Mouse (Mus musculus): ENCODE measurements around the gene Olfr16.

Gene Olfr16

GRCm38 (mm10) chr1:172950160-172950559 lies at the start of gene Olfr16:
Olfr16 (plus strand) TSS chr1:172950409.
- in situ Hi-C loops (cut with MseI, MboI) = no loop called here

- in situ Hi-C loops (cut with MseI, MboI) = no loop called here
Observed at GRCm38 (mm10) chr1:172903313-172903712, 46.9 kb upstream of the Olfr16 start.

DNA sequence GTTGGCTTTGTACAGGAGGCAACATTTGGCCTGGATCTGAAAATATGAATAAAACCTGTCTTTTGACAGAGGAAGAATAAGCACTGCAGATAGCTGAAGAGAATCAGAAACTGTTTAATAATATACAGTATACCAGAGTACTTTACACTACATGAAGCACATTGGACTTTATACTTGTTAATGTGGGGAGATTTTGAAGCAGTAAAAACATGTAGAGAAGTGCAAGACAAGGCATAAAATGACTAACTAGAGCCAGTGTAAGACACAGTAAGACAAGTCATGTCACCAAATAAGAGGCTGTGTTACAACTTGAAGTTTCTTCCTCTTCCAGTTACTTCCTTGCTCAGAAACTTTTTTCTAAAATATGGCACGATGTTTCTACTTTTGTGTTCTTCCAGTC lies 33.1 kb upstream of the Olfr16 start:
- in situ Hi-C loops (cut with MseI, MboI) = no loop called here

- in situ Hi-C loops (cut with MseI, MboI) = no loop called here
Observed at GRCm38 (mm10) chr1:172918450-172918849, 31.8 kb upstream of the Olfr16 start.

- in situ Hi-C loops (cut with MseI, MboI) = no loop called here
Observed at GRCm38 (mm10) chr1:172932197-172932596, 18.0 kb upstream of the Olfr16 start.

- in situ Hi-C loops (cut with MseI, MboI) = no loop called here
Observed at GRCm38 (mm10) chr1:172951171-172951720, 1.0 kb downstream of the Olfr16 start.

- in situ Hi-C loops (cut with MseI, MboI) = no loop called here
Observed at GRCm38 (mm10) chr1:172955376-172955775, 5.2 kb downstream of the Olfr16 start.

DNA sequence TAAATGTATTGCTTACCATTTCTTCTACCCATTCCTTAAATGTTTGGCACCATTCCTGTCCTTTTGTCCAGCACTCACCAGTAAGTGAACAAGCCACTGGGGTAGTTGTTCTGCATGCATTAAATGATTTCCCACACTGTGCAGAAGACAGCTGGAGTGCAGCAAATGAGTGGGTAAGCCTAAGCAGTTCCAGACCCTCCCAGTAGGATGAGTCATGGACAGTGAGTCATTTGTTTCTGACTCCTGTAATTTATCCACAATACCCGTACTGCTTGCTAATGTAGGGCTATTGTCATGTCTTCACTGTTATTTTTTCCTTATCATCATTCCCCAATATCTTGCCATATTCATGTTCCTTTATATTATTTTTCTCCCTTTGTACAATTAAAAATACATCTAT lies 10.2 kb downstream of the Olfr16 start:
- in situ Hi-C loops (cut with MseI, MboI) = no loop called here

DNA sequence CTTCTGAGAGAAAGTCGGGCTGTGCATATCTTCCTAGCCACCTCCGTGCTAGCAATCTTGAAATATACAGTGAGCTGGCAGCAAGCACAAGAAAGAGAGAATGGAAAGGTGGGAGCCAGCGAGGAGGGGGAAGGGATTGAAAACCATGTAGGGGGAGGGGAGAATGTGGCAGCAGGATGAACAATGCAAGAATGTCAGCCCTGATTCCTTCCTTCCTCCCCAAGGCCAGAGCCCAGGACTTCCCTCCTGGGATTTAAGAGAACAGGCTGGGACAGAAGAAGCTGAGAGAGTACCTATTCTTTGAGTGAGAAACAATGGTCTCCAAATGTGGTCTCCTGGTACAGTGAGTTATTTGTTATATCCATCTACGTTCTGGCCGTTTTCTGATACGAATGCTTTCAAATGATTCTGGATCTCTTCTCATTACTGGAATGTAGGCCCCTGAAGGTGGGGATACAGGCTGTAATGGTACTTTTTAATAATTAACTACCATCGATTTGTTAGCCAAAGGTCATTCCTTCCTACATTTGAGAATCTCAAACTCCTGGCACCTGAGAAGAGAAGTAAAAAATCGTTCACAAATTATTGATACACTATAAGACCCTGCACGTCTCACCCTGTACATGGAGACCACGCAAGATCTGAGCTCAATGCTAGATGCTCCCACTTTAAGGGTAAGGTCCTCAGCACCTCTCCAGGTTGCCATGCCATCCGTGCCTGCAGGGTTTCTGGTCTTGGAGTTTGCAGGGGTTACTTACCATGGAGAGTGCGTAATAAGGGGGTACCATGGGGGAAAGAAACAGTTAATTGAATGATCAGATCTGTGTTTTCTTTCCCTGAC lies 39.8 kb downstream of the Olfr16 start:
- in situ Hi-C loops (cut with MseI, MboI) = no loop called here

- in situ Hi-C loops (cut with MseI, MboI) = no loop called here
Observed at GRCm38 (mm10) chr1:172990635-172991009, 40.4 kb downstream of the Olfr16 start.

All from mouse trophoblast stem cell (cell line).